Mouse (Mus musculus): ENCODE measurements around the gene Olfr345.

The Olfr345 gene

GRCm38 (mm10) chr2:36639741-36640140 is at the start of gene Olfr345:
Gene Olfr345, plus strand, starts transcription at chr2:36640041.
- no peak for DNase-seq

DNA sequence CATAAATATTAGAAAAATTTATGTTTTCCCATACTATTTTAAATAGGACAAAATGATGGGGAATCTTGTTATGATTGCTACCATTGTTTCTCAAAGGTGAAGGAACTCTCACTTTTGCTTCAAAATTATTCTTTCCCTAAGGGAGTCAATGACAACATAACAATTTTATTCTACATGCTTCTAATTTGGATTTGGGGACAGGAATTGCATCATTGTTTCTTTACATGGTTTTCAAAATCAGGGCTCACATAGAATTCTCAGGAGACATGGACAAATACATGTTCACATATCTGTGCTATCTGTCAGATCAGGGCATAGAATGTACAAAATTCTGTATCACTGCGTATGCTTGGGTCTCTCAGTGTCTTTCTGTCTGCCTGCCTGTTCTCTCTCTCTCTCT is 45.6 kb downstream of the Olfr345 start, which contains the start of gene Olfr346:
Olfr346 (plus strand) TSS at position 301 of the 400 bp plus-strand sequence.
- DNase-seq, result no peak
